Mouse (Mus musculus): ENCODE measurements around the gene Kiss1.
A peak's percentile ranks its signal among the peaks of the same experiment; 100 is the strongest.

Gene Kiss1

GRCm38 (mm10) chr1:133321267-133321925 lies at the start of gene Kiss1:
Kiss1 (plus strand) TSS chr1:133321875.
- DNase-seq: no peak

GRCm38 (mm10) chr1:133274163-133274562 lies 47.5 kb upstream of the Kiss1 start:
- DNase-seq: no peak

- DNase-seq: no peak
Measured at GRCm38 (mm10) chr1:133276983-133277382, 44.7 kb upstream of the Kiss1 start.

DNA sequence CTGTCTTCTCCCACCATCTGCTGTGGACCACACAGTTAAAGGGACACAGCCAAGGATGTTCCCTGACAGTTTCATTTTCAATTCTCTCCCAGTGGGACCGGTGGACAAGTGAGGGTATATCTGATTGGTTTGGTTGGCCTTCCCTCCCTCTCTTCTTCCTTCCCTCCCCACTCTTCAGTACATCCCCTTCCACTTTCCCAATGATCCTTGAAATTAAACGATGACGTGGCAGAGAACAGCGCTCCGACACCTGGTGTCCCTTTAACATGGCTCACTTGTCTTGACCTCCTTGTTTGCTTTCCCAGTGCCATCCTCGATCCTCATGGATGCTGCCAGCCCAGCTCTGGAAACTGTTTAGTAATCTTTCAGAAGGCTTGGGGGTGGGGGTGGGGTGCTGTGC lies 43.1 kb upstream of the Kiss1 start:
- no peak for DNase-seq

GRCm38 (mm10) chr1:133278946-133279631 lies 42.6 kb upstream of the Kiss1 start:
- DNase-seq: no peak

DNA sequence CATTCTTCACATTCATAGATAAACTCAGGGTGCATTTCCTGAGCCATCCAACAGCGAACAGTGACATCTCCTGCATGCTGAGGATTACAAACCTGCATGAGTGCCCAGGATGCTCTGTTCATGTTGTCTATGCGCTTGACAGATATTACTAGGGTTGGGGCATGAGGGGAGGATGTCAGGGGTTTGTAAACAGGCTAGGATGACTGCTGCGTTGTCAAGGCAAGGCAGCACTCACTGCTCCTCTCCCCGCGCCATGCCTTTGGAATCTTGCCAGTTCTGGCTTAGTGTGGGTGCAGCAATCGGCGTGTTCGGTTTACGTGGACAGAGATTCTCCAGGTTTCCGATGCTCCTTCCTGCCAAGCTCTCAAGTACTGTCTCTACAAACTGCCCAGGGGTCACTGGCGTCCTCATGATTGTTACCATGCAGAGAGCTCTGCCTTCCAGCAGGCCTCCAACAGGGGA lies 42.0 kb upstream of the Kiss1 start:
- DNase-seq: no peak

DNA sequence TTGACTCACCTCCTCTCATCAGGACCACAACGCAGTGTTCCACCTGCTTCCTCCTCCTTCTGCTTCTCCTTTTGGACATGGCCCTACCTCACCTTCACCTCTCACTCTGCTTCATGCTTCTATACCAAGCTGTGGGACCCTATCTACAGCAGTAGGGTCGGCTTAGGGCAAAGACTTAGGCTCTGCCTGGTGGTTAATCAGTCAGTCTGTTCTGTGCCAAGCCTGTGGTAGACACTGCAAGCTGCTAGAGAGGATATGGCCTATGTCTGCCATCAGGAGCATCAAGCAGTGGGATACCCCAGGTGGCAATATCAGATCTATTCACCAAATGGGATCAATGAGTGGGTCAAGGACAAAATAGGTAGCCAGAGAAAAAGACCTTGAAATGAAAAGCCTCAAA lies 41.1 kb upstream of the Kiss1 start:
- DNase-seq: no peak

GRCm38 (mm10) chr1:133285907-133286306 lies 35.8 kb upstream of the Kiss1 start:
- DNase-seq: no peak

- DNase-seq: no peak
Measured at GRCm38 (mm10) chr1:133287051-133287450, 34.6 kb upstream of the Kiss1 start.

GRCm38 (mm10) chr1:133287880-133288279 lies 33.8 kb upstream of the Kiss1 start:
- no peak for DNase-seq

GRCm38 (mm10) chr1:133291888-133292287 lies 29.8 kb upstream of the Kiss1 start:
- DNase-seq: no peak

DNA sequence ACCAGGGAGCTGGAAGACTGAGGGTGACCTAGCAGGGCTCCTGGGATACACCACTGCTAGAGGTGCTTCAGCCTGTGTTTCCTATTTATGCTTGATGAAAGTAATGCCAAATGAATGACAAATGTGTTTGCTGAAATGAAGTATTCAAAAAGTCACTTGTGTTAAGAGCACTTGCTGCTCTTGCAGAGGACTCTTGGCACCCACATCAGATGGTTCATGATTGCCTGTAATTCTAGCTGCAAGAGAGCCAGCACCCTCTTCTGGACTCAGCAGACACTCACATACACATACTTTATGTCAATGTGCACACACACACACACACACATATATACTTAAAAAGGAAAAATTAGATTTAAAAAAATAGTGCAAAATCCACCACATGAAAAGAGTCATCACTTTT lies 29.1 kb upstream of the Kiss1 start:
- DNase-seq: no peak

GRCm38 (mm10) chr1:133296376-133296775 lies 25.3 kb upstream of the Kiss1 start:
- DNase-seq: no peak

- DNase-seq: no peak
Measured at GRCm38 (mm10) chr1:133298816-133299215, 22.9 kb upstream of the Kiss1 start.

DNA sequence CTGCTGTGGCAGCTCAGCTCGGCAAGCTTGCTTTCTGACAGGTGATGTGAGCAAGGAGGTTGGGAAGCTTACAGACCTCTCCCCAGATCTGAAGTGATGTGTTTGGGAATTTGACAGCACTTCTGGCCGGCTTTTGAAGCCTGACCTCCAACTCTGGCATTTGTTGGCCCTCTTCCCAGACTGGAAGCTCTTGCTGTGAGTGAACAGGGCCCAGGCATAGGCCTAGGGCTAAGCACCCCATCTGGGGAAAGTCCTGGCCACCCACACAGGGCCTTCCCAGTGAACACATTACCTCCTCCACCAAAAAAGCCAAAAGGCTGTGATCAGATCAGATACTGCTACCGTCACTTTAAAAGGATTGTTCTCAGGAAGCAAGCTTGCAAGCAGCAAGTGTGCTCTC lies 19.1 kb upstream of the Kiss1 start:
- DNase-seq: no peak

DNA sequence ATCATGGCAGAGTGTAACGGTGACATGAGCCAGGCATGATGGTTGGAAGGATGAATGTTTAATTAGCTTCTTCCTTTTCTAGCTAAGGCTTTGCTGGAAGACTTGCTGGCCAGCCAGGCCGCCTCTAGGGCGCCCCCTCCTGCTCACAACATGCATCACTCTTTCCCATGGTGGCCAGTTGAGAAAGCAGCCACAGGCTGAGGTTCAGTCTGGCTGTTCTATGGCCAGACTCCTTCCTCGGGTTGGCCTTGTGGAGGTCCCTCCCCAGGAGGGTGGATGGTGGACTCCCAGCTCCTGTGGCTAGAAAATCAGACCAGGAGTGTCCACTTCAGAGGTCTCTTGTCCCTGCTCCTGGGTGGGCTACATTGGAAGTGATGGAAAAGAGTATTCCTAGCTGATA lies 14.8 kb upstream of the Kiss1 start:
- DNase-seq: peak; percentile 86

GRCm38 (mm10) chr1:133307318-133307717 lies 14.4 kb upstream of the Kiss1 start:
- peak; percentile 41 for DNase-seq

- peak; percentile 30 for DNase-seq
Measured at GRCm38 (mm10) chr1:133309652-133310267, 11.9 kb upstream of the Kiss1 start, which contains the start of gene Golt1a. Golt1a (plus strand) TSS chr1:133309800.

DNA sequence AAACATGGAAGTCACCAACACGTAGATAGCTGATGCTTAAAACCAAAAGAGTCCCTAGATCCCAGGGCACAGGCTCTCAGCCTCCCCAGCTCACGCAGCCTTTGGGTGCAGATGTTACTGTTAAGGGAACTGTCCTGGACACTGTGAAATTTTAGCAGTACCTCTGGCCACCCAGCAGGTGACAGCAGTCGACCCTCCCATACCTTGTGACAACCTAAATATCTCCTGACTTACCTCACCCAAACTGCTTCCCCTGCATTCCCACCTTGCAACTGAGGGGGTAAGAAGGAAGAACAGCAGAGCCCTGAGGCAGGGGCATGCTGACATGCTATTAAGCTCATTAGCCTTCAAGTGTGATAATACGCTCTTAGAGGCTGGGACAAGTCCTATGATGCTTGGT lies 10.4 kb upstream of the Kiss1 start:
- peak; percentile 21 for DNase-seq

GRCm38 (mm10) chr1:133311946-133312345 lies 9.7 kb upstream of the Kiss1 start:
- DNase-seq: no peak

DNA sequence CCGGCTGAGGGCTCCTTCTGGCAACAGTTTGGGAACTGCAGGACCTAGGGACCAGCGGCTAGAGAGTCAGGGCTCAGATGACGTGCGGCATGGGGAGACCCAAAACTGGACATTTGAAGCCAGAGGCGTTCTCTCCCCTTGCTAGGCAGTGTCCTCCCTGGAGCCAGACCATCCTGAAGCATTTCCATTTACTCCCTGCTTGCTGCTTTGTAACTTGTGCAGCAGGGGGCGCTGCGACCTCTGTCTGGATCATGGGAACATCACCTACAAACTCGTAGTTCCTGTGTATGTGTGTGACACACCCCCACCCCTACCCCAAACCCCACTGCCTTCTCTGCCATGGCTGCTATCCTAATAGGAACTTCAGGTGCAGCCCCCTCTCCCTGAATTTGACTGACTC lies 7.3 kb upstream of the Kiss1 start:
- peak; percentile 82 for DNase-seq

DNA sequence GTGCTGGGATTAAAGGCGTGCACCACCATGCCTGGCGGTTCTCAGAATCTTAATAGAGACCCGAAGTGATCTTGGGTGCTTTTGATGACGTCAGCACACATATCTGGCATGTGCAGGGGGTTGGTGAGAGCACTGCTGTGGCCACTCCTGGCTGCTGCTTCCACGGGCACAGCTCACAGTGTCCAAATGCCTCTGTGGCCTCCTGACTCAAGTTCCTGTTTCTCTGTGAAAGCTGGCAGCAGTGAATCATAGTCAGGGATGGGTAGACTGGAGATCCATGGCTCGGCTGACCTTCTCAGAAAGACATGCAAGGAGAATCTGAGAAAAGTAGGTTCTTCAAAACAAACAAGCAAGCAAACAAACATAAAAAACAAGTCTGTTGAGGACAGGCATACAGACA lies 5.9 kb upstream of the Kiss1 start:
- DNase-seq: no peak

GRCm38 (mm10) chr1:133316577-133316976 lies 5.1 kb upstream of the Kiss1 start:
- no peak for DNase-seq

DNA sequence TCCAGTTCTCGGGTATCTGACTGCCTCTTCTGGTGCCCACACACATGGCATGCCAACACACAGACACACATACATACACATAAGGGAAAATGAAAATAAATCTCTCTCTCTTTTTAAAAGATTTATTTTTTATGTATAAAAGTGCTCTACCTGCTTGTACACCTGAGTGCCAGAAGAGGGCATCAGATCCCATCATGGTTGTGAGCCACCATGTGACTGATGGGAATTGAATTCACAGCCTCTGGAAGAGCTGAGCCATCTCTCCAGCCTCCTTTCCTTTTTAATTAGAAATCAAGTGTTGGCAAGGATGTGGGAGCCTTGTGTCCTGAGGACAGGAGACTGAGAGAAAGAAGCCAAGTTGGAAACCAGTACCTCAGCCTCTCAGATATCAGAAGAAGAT lies 4.5 kb upstream of the Kiss1 start:
- no peak for DNase-seq
